ENCODE assay signal across 19 mouse cellular contexts in the genomic region with DNA sequence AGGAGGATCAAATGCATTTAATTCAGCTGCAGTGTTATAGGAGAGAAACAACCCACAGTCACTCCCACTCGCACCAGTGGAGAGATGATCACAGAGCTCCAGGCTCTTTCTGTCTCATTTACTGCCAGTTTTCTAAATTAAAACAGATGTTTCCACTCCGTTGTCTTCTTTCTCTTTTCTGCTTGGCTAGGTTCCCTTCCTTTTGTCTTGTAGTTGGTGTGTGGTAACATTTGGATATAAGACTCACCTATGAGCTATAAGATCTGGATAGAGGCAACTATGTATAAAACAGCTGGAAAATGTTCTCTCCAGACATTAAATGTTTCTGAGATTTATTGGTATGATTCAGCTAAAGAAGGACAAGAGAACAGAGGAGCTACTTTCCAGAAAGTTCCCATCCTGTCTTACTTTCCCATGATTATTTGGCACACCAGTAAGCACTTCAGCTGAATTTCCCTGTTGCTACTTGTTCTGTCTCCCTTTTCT.
A peak's percentile ranks its signal among the peaks of the same experiment; 100 is the strongest.
DNase-seq lines count a peak whose midpoint lies in the region; ATAC-seq and TF ChIP-seq lines count a peak whose summit lies in the region.
"Had no signal": no experiment of that assay in that cellular context is flagged by ENCODE, and none has a peak within 500 bp of the region (broad histone marks: within the 10 kb centered on the region; RNA-seq: fewer than 3 reads in every experiment).

No protein-coding gene starts in this region.

- no peaks in the 10 kb centered on the region for H3K4me1 ChIP-seq in intestine, embryonic 14.5 days (replicated peaks; ENCODE audit: control insufficient read depth, insufficient read depth, low read length)
- no peaks in the 10 kb centered on the region for H3K4me1 ChIP-seq in intestine, embryonic 15.5 days (replicated peaks)
- H3K4me1 ChIP-seq in lung, embryonic 15.5 days = 0 out of 2 replicates have a peak, but pooled peaks cover 6% of the 10 kb centered on the region
- H3K4me1 ChIP-seq in lung, adult 2 months (ENCODE audit: control insufficient read depth, insufficient read depth, low read length) = no peaks in the 10 kb centered on the region
- H3K4me1 ChIP-seq in cerebellum, adult 2 months (ENCODE audit: control insufficient read depth, insufficient read depth, low read length) = no peaks in the 10 kb centered on the region
- H3K4me1 ChIP-seq: heart, embryonic 10.5 days; liver, embryonic 13.5 days; neural tube, embryonic 13.5 days had no signal

- no peak overlapping the region for H3K4me3 ChIP-seq in intestine, embryonic 14.5 days (ENCODE audit: low read depth, low read length)
- no peak overlapping the region for H3K4me3 ChIP-seq in intestine, embryonic 15.5 days (replicated peaks)
- H3K4me3 ChIP-seq in lung, embryonic 15.5 days = no peak overlapping the region
- no peak overlapping the region for H3K4me3 ChIP-seq in lung, adult 2 months (replicated peaks; ENCODE audit: extremely low read depth, low read depth, low read length)
- no peak overlapping the region for H3K4me3 ChIP-seq in cerebellum, adult 2 months (replicated peaks; ENCODE audit: insufficient read depth, low read depth, low read length)
- H3K4me3 ChIP-seq: heart, embryonic 10.5 days; liver, embryonic 13.5 days; neural tube, embryonic 13.5 days had no signal

- no peak overlapping the region for H3K4me2 ChIP-seq in intestine, embryonic 14.5 days (ENCODE audit: low read length)
- H3K4me2 ChIP-seq in intestine, embryonic 15.5 days (replicated peaks) = no peak overlapping the region
- no peak overlapping the region for H3K4me2 ChIP-seq in lung, embryonic 15.5 days
- H3K4me2 ChIP-seq: hindbrain, embryonic 14.5 days; liver, embryonic 13.5 days; neural tube, embryonic 13.5 days had no signal

- H3K9ac ChIP-seq in intestine, embryonic 14.5 days (ENCODE audit: low read length) = no peak overlapping the region
- no peak overlapping the region for H3K9ac ChIP-seq in intestine, embryonic 15.5 days
- no peak overlapping the region for H3K9ac ChIP-seq in lung, embryonic 15.5 days
- H3K9ac ChIP-seq: forebrain, postnatal 0 days; hindbrain, embryonic 14.5 days; liver, embryonic 13.5 days; neural tube, embryonic 13.5 days had no signal

- no peak for TF ChIP-seq POLR2A in lung, adult 2 months (IDR thresholded peaks at IDR 0.05; ENCODE audit: borderline replicate concordance, extremely low read depth, low read depth, low read length)
- no peak for TF ChIP-seq POLR2A in cerebellum, adult 2 months (IDR thresholded peaks at IDR 0.05; ENCODE audit: borderline replicate concordance, insufficient read depth, low read length)

- H3K9me3 ChIP-seq in intestine, embryonic 14.5 days (ENCODE audit: control insufficient read depth, low read length) = no peaks in the 10 kb centered on the region
- no peaks in the 10 kb centered on the region for H3K9me3 ChIP-seq in intestine, embryonic 15.5 days
- H3K9me3 ChIP-seq in lung, embryonic 15.5 days = 0 out of 2 replicates have a peak, but pooled peaks cover 3% of the 10 kb centered on the region
- H3K9me3 ChIP-seq: heart, embryonic 10.5 days; neural tube, embryonic 13.5 days had no signal

- H3K36me3 ChIP-seq in intestine, embryonic 14.5 days (ENCODE audit: control insufficient read depth, insufficient read depth, low read length) = no peaks in the 10 kb centered on the region
- no peaks in the 10 kb centered on the region for H3K36me3 ChIP-seq in intestine, embryonic 15.5 days
- H3K36me3 ChIP-seq in lung, embryonic 15.5 days = no peaks in the 10 kb centered on the region
- H3K36me3 ChIP-seq: heart, embryonic 10.5 days; liver, embryonic 13.5 days; neural tube, embryonic 13.5 days had no signal

- H3K27ac ChIP-seq in intestine, embryonic 14.5 days (ENCODE audit: low read depth) = no peak overlapping the region
- no peak overlapping the region for H3K27ac ChIP-seq in intestine, embryonic 15.5 days
- no peak overlapping the region for H3K27ac ChIP-seq in lung, embryonic 15.5 days
- H3K27ac ChIP-seq in cerebellum, adult 2 months (ENCODE audit: insufficient read depth, low read length) = no peak overlapping the region
- H3K27ac ChIP-seq: heart, embryonic 10.5 days; hindbrain, embryonic 14.5 days; liver, embryonic 13.5 days; neural tube, embryonic 13.5 days had no signal

- no peak for DNase-seq in intestine, embryonic 14.5 days (ENCODE audit: low spot score)
- no peak for DNase-seq in lung, adult 2 months
- peak; percentile 3 for DNase-seq in 3T3-L1 (ENCODE audit: low read depth, low spot score)
- peak; percentile 74 for DNase-seq in fat pad, adult 2 months (ENCODE audit: extremely low read depth, low read depth, low spot score)
- no peak for DNase-seq in cerebellum, postnatal 10 days
- no peak for DNase-seq in cerebellum, adult 2 months
- DNase-seq: cerebellum, adult 18-20 months; forebrain, postnatal 0 days; gastrocnemius, postnatal 25 days; heart, postnatal 14 days; kidney, adult 8-10 months; layer of hippocampus, adult 9-11 months; liver, embryonic 13.5 days; thymus, postnatal 4 days had no signal

- 0 out of 2 replicates have a peak, but pooled peaks have one; percentile 40 for ATAC-seq in intestine, embryonic 14.5 days (replicated peaks; ENCODE audit: low FRiP score, low TSS enrichment, low read depth)
- no peak; the same call in 1 of the 2 replicates for ATAC-seq in intestine, embryonic 15.5 days
- ATAC-seq in lung, embryonic 15.5 days (ENCODE audit: borderline replicate concordance, extremely low read depth, low FRiP score, low TSS enrichment) = peak; percentile 42; the same call in 1 of the 2 replicates
- ATAC-seq: forebrain, postnatal 0 days had no signal

- no peaks in the 10 kb centered on the region for H3K27me3 ChIP-seq in intestine, embryonic 14.5 days (replicated peaks; ENCODE audit: control insufficient read depth, insufficient read depth, low read length)
- H3K27me3 ChIP-seq in intestine, embryonic 15.5 days (replicated peaks) = no peaks in the 10 kb centered on the region
- no peaks in the 10 kb centered on the region for H3K27me3 ChIP-seq in lung, embryonic 15.5 days
- no peaks in the 10 kb centered on the region for H3K27me3 ChIP-seq in cerebellum, adult 2 months (ENCODE audit: control insufficient read depth, insufficient read depth, low read length)
- H3K27me3 ChIP-seq: liver, embryonic 13.5 days; neural tube, embryonic 13.5 days had no signal

- TF ChIP-seq CTCF in lung, adult 2 months (IDR thresholded peaks at IDR 0.05; ENCODE audit: insufficient read depth, low read length) = no peak
- no peak for TF ChIP-seq CTCF in cerebellum, adult 2 months (IDR thresholded peaks at IDR 0.05; ENCODE audit: borderline replicate concordance, insufficient read depth, low read depth, low read length)

- WGBS in intestine, embryonic 14.5 days = 45% methylated on average over 2 of the region's 2 CpGs
- 54% methylated on average over 2 of the region's 2 CpGs for WGBS in intestine, embryonic 15.5 days
- 51% methylated on average over 2 of the region's 2 CpGs for WGBS in lung, embryonic 15.5 days
- WGBS in lung, adult 2 months = 50% methylated on average over 2 of the region's 2 CpGs
- 21% methylated on average over 2 of the region's 2 CpGs for WGBS in cerebellum, adult 2 months

Comparison
In these comparisons a context has a peak if more than half of its experiments do, and no peak if none do; other contexts are left out.
1. DNase-seq: peak in 3T3-L1 (single experiment) and fat pad, adult 2 months (single experiment); none in intestine, embryonic 14.5 days (single experiment), lung, adult 2 months (single experiment), cerebellum, postnatal 10 days (0 of 2) and cerebellum, adult 2 months (0 of 2).